Mouse (Mus musculus) limb, embryonic 14.5 days (tissue): ENCODE measurements around the gene Hist1h2an. TPM values are rescaled to one million over a fixed set of nuclear protein-coding genes. Genes with fewer than 3 reads are reported as not detected.
A peak's percentile ranks its signal among the peaks of the same experiment; 100 is the strongest.
"Not testable (repeated sequence)": the region's sequence is repeated elsewhere in the genome, so short reads cannot be mapped to it uniquely, and the experiment has no call there.

ENCODE experiments used
- ATAC-seq: fragments of 200-750 bp; cut with Nextera tagmentation; 2 replicates; pipeline ENCODE4 v1.8.0; 2017; ENCODE audit warnings: low read depth, moderate number of reproducible peaks, moderate TSS enrichment; ENCODE audit not compliant: low FRiP score
- DNase-seq: peaks from one replicate; pipeline ENCODE4 v3.0.0-alpha.2; 2015; ENCODE audit warnings: low spot score
- H3K27ac ChIP-seq: fragments of 300-500 bp; sonication (generic); replicated peaks from 2 replicates; pipeline ENCODE4 v1.5.1; 2014; ENCODE audit warnings: low read depth, mild to moderate bottlenecking, low read length, moderate library complexity, mixed read lengths
- H3K27me3 ChIP-seq: fragments of 300-500 bp; sonication (generic); 2 replicates; pipeline ENCODE4 v1.6.1; 2014; ENCODE audit warnings: low read length, mixed read lengths; ENCODE audit not compliant: control insufficient read depth, insufficient read depth
- H3K36me3 ChIP-seq: fragments of 300-500 bp; sonication (generic); 2 replicates; pipeline ENCODE4 v1.6.1; 2014; ENCODE audit warnings: mild to moderate bottlenecking, low read length, moderate library complexity, mixed read lengths; ENCODE audit not compliant: control insufficient read depth, insufficient read depth
- H3K4me1 ChIP-seq: fragments of 300-500 bp; sonication (generic); 2 replicates; pipeline ENCODE4 v1.6.1; 2014; ENCODE audit warnings: antibody characterized with exemption, low read length, mixed read lengths; ENCODE audit not compliant: control insufficient read depth, insufficient read depth
- H3K4me2 ChIP-seq: fragments of 300-500 bp; sonication (generic); replicated peaks from 2 replicates; pipeline ENCODE4 v1.6.1; 2014; ENCODE audit warnings: low read depth, mild to moderate bottlenecking, low read length, moderate library complexity; ENCODE audit not compliant: severe bottlenecking
- H3K4me3 ChIP-seq: fragments of 300-500 bp; sonication (generic); replicated peaks from 2 replicates; pipeline ENCODE4 v1.5.1; 2014; ENCODE audit warnings: low read length
- H3K9ac ChIP-seq: fragments of 300-500 bp; sonication (generic); 2 replicates; pipeline ENCODE4 v1.6.1; 2014; ENCODE audit warnings: mild to moderate bottlenecking, low read depth, low read length, moderate library complexity; ENCODE audit not compliant: severe bottlenecking
- H3K9me3 ChIP-seq: fragments of 300-500 bp; sonication (generic); 2 replicates; pipeline ENCODE4 v1.6.1; 2016; ENCODE audit warnings: low read length; ENCODE audit not compliant: control insufficient read depth
- POLR2A ChIP-seq: fragments of 200-500 bp; IDR thresholded peaks from 2 replicates; pipeline ENCODE4 v1.8.0; 2012; ENCODE audit warnings: inconsistent platforms, mild to moderate bottlenecking, moderate library complexity, borderline replicate concordance; ENCODE audit not compliant: insufficient read depth, insufficient read length; ENCODE audit errors: extremely low read depth
- WGBS: fragments of 180-500 bp; shearing (Covaris S2); extraction: QIAGEN DNeasy Blood & Tissue Kit; methylation state at CpG from one replicate; pipeline ENCODE4 v1.1.7; 2014; 5-methylcytosine and 5-hydroxymethylcytosine counted together
- polyA plus RNA-seq, 2 experiments: library from polyadenylated mRNA; depleted of rRNA in 1 of 2; stranded (reverse) in 1 of 2; unstranded in 1 of 2; fragments of >200 nt; fragmentation: Nextera tagmentation in 1 of 2; extraction: Ambion mirVana in 1 of 2; gene quantifications; 2 replicates each; pipeline versions ENCODE4 v1.2.1 to v1.2.3; 2012 to 2014

Gene Hist1h2an
- polyA plus RNA-seq, 2 experiments, result 6.1 to 9.3 TPM

DNA sequence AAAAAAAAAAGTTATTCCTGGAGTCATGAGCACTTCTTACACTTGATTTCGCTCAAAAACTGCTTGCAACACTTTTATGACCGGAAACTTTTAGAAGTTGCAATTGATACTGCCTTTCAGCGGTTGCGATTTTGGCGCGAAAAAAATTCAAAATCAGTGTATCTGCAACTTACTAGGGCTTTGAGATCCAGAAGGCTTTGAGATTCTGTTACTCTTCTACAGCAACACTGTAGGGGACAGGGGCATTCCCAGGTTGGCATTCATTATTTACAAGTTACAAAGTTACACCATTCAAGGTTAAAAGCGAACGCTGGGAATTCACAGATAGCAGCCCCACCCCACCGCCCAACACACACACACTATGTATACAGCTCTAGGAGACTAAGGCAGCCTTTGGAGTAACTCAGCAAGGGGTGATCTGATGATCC is 3.3 kb downstream of the Hist1h2an start:
- peak overlapping the region; percentile 93 for H3K27ac ChIP-seq
- H3K9me3 ChIP-seq, result no peaks in the 10 kb centered on the region
- peak overlapping the region; percentile 52 for H3K9ac ChIP-seq
- 2% methylated on average over 9 of the region's 9 CpGs for WGBS
- H3K27me3 ChIP-seq, result no peaks in the 10 kb centered on the region
- TF ChIP-seq POLR2A, result no peak
- peaks cover 20% of the 10 kb centered on the region for H3K4me1 ChIP-seq
- peak overlapping the region; percentile 72 for H3K4me2 ChIP-seq
- ATAC-seq (no peak), DNase-seq (peak; percentile 72)
- H3K36me3 ChIP-seq, result no peaks in the 10 kb centered on the region
- H3K4me3 ChIP-seq, result peak overlapping the region; percentile 36

DNA sequence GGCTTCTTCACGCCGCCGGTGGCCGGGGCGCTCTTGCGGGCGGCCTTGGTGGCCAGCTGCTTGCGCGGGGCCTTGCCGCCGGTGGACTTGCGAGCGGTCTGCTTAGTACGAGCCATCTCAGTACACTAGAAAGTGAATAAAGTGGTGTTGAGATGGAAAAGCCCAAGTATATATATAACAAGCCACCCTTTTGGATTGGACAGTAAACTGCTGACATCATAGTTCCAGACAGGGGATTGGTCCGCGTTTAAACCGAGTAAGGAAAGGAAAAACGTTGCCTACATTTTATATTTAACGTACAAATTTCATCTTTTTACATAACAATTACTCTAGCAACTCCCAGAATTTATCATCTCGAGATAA is 3.8 kb downstream of the Hist1h2an start, which contains the start of gene Hist1h3i:
Gene Hist1h3i (minus strand): TSS at position 116 of the 363 bp plus-strand sequence.
- Histone ChIP-seq H3K4me3 (peak within 1 kb of the TSS; percentile 36), H3K27ac (peak within 1 kb of the TSS; percentile 93), H3K9ac (peak within 1 kb of the TSS; percentile 60), H3K4me2 (peak within 1 kb of the TSS; percentile 72), H3K4me1 (peaks cover 21% of the 10 kb centered on the region), H3K9me3 (no peaks in the 10 kb centered on the region), H3K36me3 (no peaks in the 10 kb centered on the region), H3K27me3 (no peaks in the 10 kb centered on the region)
- DNase-seq (peak; percentile 97), ATAC-seq (peak; percentile 76)
- 0 out of 2 replicates have a peak, but pooled peaks have one; percentile 29 for TF ChIP-seq POLR2A
- WGBS, result 1% methylated on average over 13 of the region's 20 CpGs

DNA sequence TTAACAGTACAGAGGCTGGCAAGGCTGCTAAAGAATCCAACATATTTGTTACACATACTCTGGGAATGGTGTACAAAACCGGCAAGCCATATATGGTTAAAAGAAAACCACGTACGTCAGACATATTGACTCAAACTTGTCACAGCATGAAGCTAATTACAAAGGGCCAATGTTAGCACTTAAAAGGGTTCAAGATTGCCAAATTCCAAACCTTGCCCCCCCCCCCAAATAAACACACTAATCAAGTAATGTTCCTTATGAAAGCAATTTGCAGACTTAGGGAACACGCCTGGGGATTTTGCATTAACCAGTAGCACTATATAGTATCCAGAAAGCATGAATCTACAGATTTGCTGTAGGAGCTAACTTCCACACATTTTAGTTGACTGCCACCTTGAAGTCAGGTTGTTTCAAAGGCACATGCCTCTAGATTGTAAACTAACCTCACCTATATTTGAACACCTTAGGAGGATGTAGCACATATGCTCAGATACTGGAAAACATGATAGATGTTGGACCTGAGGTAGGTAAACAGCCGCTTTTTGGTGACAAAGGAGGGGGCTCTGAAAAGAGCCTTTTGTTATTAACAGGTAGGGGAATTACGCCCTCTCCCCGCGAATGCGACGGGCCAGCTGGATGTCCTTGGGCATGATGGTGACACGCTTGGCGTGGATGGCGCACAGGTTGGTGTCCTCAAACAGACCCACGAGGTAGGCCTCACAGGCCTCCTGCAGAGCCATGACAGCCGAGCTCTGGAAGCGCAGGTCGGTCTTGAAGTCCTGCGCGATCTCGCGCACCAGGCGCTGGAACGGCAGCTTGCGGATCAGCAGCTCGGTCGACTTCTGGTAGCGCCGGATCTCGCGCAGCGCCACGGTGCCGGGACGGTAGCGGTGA is 4.4 kb downstream of the Hist1h2an start:
- H3K9me3 ChIP-seq, ATAC-seq, H3K36me3 ChIP-seq, H3K27me3 ChIP-seq: not testable (repeated sequence)
- DNase-seq, result peak; percentile 63
- peak overlapping the region; percentile 36 for H3K4me3 ChIP-seq
- H3K27ac ChIP-seq, result peak overlapping the region; percentile 93
- H3K4me1 ChIP-seq, result peaks cover 20% of the 10 kb centered on the region
- H3K4me2 ChIP-seq, result peak overlapping the region; percentile 72
- TF ChIP-seq POLR2A, result peak; percentile 73; the same call in 1 of the 2 replicates
- peak overlapping the region; percentile 60 for H3K9ac ChIP-seq
- WGBS, result under 1% methylated on average over 13 of the region's 35 CpGs

DNA sequence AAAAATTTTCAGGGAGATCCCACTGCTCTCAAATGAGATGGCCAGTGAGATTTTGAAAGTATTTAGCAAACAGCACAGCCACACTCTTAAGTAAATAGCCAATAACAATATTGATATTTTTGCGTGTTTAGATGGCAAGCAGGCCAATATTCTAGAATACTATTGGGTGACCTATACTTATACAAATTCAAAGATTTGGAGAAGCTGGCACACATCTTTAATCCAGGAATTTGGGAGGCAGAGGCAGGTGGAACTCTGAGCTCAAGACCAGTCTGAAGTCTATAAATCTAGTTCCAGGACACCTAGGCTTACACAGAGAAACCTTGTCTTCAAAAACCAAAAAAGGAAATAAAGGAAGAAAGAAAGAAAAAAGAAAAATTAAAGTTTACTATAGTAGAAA is 5.4 kb downstream of the Hist1h2an start:
- no peak overlapping the region for H3K9ac ChIP-seq
- peak overlapping the region; percentile 92; the same call in 1 of the 2 replicates for H3K27ac ChIP-seq
- WGBS, result 87% methylated on average over 1 of the region's 1 CpGs
- no peak for TF ChIP-seq POLR2A
- H3K4me2 ChIP-seq, result no peak overlapping the region
- H3K4me3 ChIP-seq, result no peak overlapping the region
- no peaks in the 10 kb centered on the region for H3K9me3 ChIP-seq
- peaks cover 20% of the 10 kb centered on the region for H3K4me1 ChIP-seq
- no peak for ATAC-seq
- no peaks in the 10 kb centered on the region for H3K27me3 ChIP-seq
- DNase-seq, result no peak
- no peaks in the 10 kb centered on the region for H3K36me3 ChIP-seq

DNA sequence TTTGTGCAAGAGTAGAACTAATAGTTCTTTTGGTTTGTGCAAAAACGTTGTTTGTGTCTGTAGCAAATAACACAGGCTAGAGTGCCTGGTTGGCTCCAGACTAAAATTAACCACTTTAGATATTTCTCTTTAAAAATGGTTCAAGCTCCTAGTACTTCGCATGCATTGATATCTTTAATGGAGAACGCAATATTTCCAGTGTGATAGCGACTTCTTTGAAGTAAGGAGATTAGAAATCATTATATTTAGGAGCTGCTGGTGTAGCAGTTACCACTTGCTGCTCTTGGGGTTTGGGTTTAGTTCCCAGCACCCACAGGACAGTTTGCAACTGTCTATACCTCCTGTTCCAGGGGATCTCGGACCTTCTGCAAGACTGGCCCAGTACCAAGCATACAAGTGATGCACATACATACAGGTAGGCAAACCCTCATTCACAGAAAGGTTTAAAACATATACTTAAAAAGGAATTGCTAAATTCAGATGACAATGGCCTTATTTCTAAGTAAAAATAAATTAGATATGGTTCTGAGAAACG is 5.9 kb downstream of the Hist1h2an start:
- 39% methylated on average over 6 of the region's 6 CpGs for WGBS
- ATAC-seq (no peak), DNase-seq (no peak)
- H3K27me3 ChIP-seq, result no peaks in the 10 kb centered on the region
- peak overlapping the region; percentile 92 for H3K27ac ChIP-seq
- H3K9me3 ChIP-seq, result no peaks in the 10 kb centered on the region
- H3K4me2 ChIP-seq, result peak overlapping the region; percentile 75
- peaks cover 17% of the 10 kb centered on the region for H3K4me1 ChIP-seq
- H3K4me3 ChIP-seq, result peak overlapping the region; percentile 51; the same call in 1 of the 2 replicates
- no peak for TF ChIP-seq POLR2A
- no peaks in the 10 kb centered on the region for H3K36me3 ChIP-seq
- 0 out of 2 replicates have a peak overlapping the region, but pooled peaks have one; percentile 4 for H3K9ac ChIP-seq
